ENCODE assay signal across 8 mouse cellular contexts in the genomic region with DNA sequence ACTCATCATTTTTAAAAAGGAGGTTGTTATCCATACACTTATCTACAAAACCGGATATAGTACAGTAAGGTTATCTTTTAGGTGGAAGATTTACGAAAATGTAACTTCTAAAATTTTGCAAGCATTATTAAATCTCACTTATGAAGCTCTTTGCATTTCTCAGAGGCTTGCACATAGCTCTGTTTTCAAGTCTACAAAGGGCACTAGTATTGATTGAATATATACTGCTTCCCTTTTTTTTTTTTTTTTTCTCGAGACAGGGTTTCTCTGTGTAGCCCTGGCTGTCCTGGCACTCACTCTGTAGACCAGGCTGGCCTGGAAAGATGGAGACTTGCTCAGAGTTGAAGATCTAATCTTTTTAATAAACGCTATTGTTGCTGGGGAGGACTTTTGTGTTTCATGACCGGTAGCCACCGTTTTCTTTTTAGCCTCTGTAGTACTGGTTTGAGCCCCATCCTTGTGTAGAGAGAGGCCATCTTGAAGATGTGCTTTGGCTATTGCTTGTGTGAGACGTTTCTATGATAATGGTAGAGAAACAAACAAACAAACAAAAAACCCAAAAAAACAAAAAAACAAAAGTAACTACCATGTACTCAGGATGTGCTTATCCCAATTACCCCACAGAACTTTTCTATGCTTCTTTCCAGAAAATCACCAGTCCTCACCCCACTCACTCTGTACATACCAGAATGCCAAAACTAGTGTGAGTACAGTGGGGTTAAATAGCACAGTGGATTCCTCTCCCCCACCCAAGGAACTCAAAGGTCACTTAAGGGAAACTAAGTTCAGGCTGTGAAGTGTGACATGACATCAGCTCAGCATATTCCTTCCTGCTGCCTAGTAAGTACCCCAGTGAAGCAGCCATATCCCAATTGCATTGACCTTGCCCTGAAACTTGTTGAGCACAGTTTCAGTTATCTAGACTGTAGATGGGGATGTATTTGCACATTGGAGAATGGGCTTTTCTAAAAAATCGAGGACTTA. TPM values are rescaled to one million over a fixed set of nuclear protein-coding genes. Genes with fewer than 3 reads are reported as not detected.
DNase-seq lines count a peak whose midpoint lies in the region; ATAC-seq and TF ChIP-seq lines count a peak whose summit lies in the region.

No protein-coding gene starts in this region.

- WGBS in kidney, embryonic 14.5 days = 54% methylated on average over 8 of the region's 8 CpGs
- 53% methylated on average over 8 of the region's 8 CpGs for WGBS in hindbrain, embryonic 13.5 days
- WGBS in midbrain, embryonic 13.5 days = 53% methylated on average over 8 of the region's 8 CpGs

- H3K4me3 ChIP-seq in kidney, embryonic 14.5 days (ENCODE audit: low read length) = peak overlapping the region; percentile 42
- peak overlapping the region; percentile 58; the same call in 1 of the 2 replicates for H3K4me3 ChIP-seq in bone marrow macrophage, adult 2 months (ENCODE audit: insufficient read depth, low read length)
- peak overlapping the region; percentile 46 for H3K4me3 ChIP-seq in hindbrain, embryonic 13.5 days
- peak overlapping the region; percentile 47 for H3K4me3 ChIP-seq in midbrain, embryonic 13.5 days (replicated peaks)

- H3K36me3 ChIP-seq in kidney, embryonic 14.5 days (ENCODE audit: control insufficient read depth, insufficient read depth, low read length) = no peaks in the 10 kb centered on the region
- no peaks in the 10 kb centered on the region for H3K36me3 ChIP-seq in hindbrain, embryonic 13.5 days
- no peaks in the 10 kb centered on the region for H3K36me3 ChIP-seq in midbrain, embryonic 13.5 days

- no peaks in the 10 kb centered on the region for H3K9me3 ChIP-seq in kidney, embryonic 14.5 days (ENCODE audit: control insufficient read depth, low read length)
- H3K9me3 ChIP-seq in hindbrain, embryonic 13.5 days = no peaks in the 10 kb centered on the region
- H3K9me3 ChIP-seq in midbrain, embryonic 13.5 days = no peaks in the 10 kb centered on the region

- no peak for TF ChIP-seq POLR2A in bone marrow macrophage, adult 2 months (IDR thresholded peaks at IDR 0.05; ENCODE audit: borderline replicate concordance, low read depth, low read length)

- H3K27me3 ChIP-seq in kidney, embryonic 14.5 days (ENCODE audit: control insufficient read depth, insufficient read depth, low read length) = no peaks in the 10 kb centered on the region
- no peaks in the 10 kb centered on the region for H3K27me3 ChIP-seq in hindbrain, embryonic 13.5 days
- no peaks in the 10 kb centered on the region for H3K27me3 ChIP-seq in midbrain, embryonic 13.5 days

- H3K9ac ChIP-seq in kidney, embryonic 14.5 days (ENCODE audit: low read depth, low read length) = peak overlapping the region; percentile 55; the same call in 1 of the 2 replicates
- H3K9ac ChIP-seq in hindbrain, embryonic 13.5 days = peak overlapping the region; percentile 69; the same call in 1 of the 2 replicates
- H3K9ac ChIP-seq in midbrain, embryonic 13.5 days (replicated peaks) = peak overlapping the region; percentile 59; the same call in 1 of the 2 replicates

- DNase-seq in kidney, adult 18-20 months = no peak
- no peak for DNase-seq in ovary, adult 18-20 months (ENCODE audit: low spot score)
- no peak for DNase-seq in B cell, adult 2 months

- peak overlapping the region; percentile 55 for H3K4me2 ChIP-seq in kidney, embryonic 14.5 days (replicated peaks; ENCODE audit: low read depth, low read length)
- H3K4me2 ChIP-seq in hindbrain, embryonic 13.5 days = peak overlapping the region; percentile 64
- peak overlapping the region; percentile 65 for H3K4me2 ChIP-seq in midbrain, embryonic 13.5 days (replicated peaks)

- peaks cover 13% of the 10 kb centered on the region; the same call in 1 of the 2 replicates for H3K4me1 ChIP-seq in kidney, embryonic 14.5 days (ENCODE audit: control insufficient read depth, insufficient read depth, low read length)
- peaks cover 14% of the 10 kb centered on the region for H3K4me1 ChIP-seq in bone marrow macrophage, adult 2 months (ENCODE audit: control insufficient read depth, insufficient read depth, low read length)
- peaks cover 32% of the 10 kb centered on the region for H3K4me1 ChIP-seq in hindbrain, embryonic 13.5 days (replicated peaks)
- peaks cover 36% of the 10 kb centered on the region for H3K4me1 ChIP-seq in midbrain, embryonic 13.5 days (replicated peaks)

- H3K27ac ChIP-seq in kidney, embryonic 14.5 days (ENCODE audit: low read depth, low read length) = peak overlapping the region; percentile 90
- H3K27ac ChIP-seq in bone marrow macrophage, adult 2 months (ENCODE audit: insufficient read depth, low read depth, low read length) = peak overlapping the region; percentile 63
- H3K27ac ChIP-seq in hindbrain, embryonic 13.5 days = peak overlapping the region; percentile 92
- peak overlapping the region; percentile 90 for H3K27ac ChIP-seq in midbrain, embryonic 13.5 days

- no peak for TF ChIP-seq CTCF in bone marrow macrophage, adult 2 months (IDR thresholded peaks at IDR 0.05; ENCODE audit: low read depth, low read length)

- ATAC-seq in kidney, embryonic 14.5 days (ENCODE audit: low FRiP score, low TSS enrichment) = no peak
- ATAC-seq in hindbrain, embryonic 13.5 days (ENCODE audit: low FRiP score) = no peak
- ATAC-seq in midbrain, embryonic 13.5 days = no peak; the same call in 1 of the 2 replicates
- ATAC-seq in monocyte, adult 5-6 weeks (replicated peaks; ENCODE audit: insufficient number of reproducible peaks, low FRiP score, low TSS enrichment, poor library complexity, severe bottlenecking) = no peak

RNA-seq across cellular contexts. Expression of gene Hist1h4f, which starts 0.8 kb away (rescaled TPM):
- 1.1 and 2.9 TPM in 2 replicates for polyA plus RNA-seq in kidney, embryonic 14.5 days (2014; fragmentation: Nextera tagmentation; extraction: Ambion mirVana)
- 4.7 TPM in 1 of 2 replicates, not detected in the other for polyA plus RNA-seq in bone marrow macrophage, adult 2 months (2012; ENCODE audit: insufficient read depth, insufficient read length, missing spikeins)
- polyA plus RNA-seq in hindbrain, embryonic 13.5 days (2015; fragmentation: Nextera tagmentation; extraction: Ambion mirVana) = 0.83 TPM in 1 of 2 replicates, not detected in the other
- not detected in 2 replicates for polyA plus RNA-seq in midbrain, embryonic 13.5 days (2015; fragmentation: Nextera tagmentation; extraction: Ambion mirVana)
- 42.2 to 123 TPM (median 49.9 TPM) in 3 replicates for total RNA-seq in monocyte, adult 5-6 weeks (2017)

RNA-seq across cellular contexts. Expression of gene Hist1h1d, which starts 0.8 kb away (rescaled TPM):
- polyA plus RNA-seq in kidney, embryonic 14.5 days (2014; fragmentation: Nextera tagmentation; extraction: Ambion mirVana) = 0.70 and 1.2 TPM in 2 replicates
- polyA plus RNA-seq in bone marrow macrophage, adult 2 months (2012; ENCODE audit: insufficient read depth, insufficient read length, missing spikeins) = 0.11 and 0.39 TPM in 2 replicates
- 0.10 and 0.16 TPM in 2 replicates for polyA plus RNA-seq in hindbrain, embryonic 13.5 days (2015; fragmentation: Nextera tagmentation; extraction: Ambion mirVana)
- 0.23 and 0.24 TPM in 2 replicates for polyA plus RNA-seq in midbrain, embryonic 13.5 days (2015; fragmentation: Nextera tagmentation; extraction: Ambion mirVana)
- total RNA-seq in monocyte, adult 5-6 weeks (2017) = 16.3 to 25.9 TPM (median 21.9 TPM) in 3 replicates

RNA-seq across cellular contexts. Expression of gene Hist1h3f, which starts 8.4 kb away (rescaled TPM):
- polyA plus RNA-seq in kidney, embryonic 14.5 days (2014; fragmentation: Nextera tagmentation; extraction: Ambion mirVana) = 1.2 and 2.0 TPM in 2 replicates
- polyA plus RNA-seq in bone marrow macrophage, adult 2 months (2012; ENCODE audit: insufficient read depth, insufficient read length, missing spikeins) = 0.80 TPM in 1 of 2 replicates, not detected in the other
- polyA plus RNA-seq in hindbrain, embryonic 13.5 days (2015; fragmentation: Nextera tagmentation; extraction: Ambion mirVana) = 0.38 TPM in 1 of 2 replicates, not detected in the other
- 0.75 and 0.84 TPM in 2 replicates for polyA plus RNA-seq in midbrain, embryonic 13.5 days (2015; fragmentation: Nextera tagmentation; extraction: Ambion mirVana)
- total RNA-seq in monocyte, adult 5-6 weeks (2017) = 0.53 to 21.8 TPM (median 16.4 TPM) in 3 replicates

RNA-seq across cellular contexts. Expression of gene Hist1h2bh, which starts 9.0 kb away (rescaled TPM):
- 1.4 and 2.9 TPM in 2 replicates for polyA plus RNA-seq in kidney, embryonic 14.5 days (2014; fragmentation: Nextera tagmentation; extraction: Ambion mirVana)
- 0.71 and 0.97 TPM in 2 replicates for polyA plus RNA-seq in bone marrow macrophage, adult 2 months (2012; ENCODE audit: insufficient read depth, insufficient read length, missing spikeins)
- polyA plus RNA-seq in hindbrain, embryonic 13.5 days (2015; fragmentation: Nextera tagmentation; extraction: Ambion mirVana) = 0.29 TPM in 1 of 2 replicates, not detected in the other
- 0.31 and 0.35 TPM in 2 replicates for polyA plus RNA-seq in midbrain, embryonic 13.5 days (2015; fragmentation: Nextera tagmentation; extraction: Ambion mirVana)
- total RNA-seq in monocyte, adult 5-6 weeks (2017) = 0.21 to 4.4 TPM (median 2.1 TPM) in 3 replicates

RNA-seq across cellular contexts. Expression of gene Hist1h3e, which starts 9.9 kb away (rescaled TPM):
- polyA plus RNA-seq in kidney, embryonic 14.5 days (2014; fragmentation: Nextera tagmentation; extraction: Ambion mirVana) = 11.4 and 15.4 TPM in 2 replicates
- polyA plus RNA-seq in bone marrow macrophage, adult 2 months (2012; ENCODE audit: insufficient read depth, insufficient read length, missing spikeins) = 1.5 and 3.6 TPM in 2 replicates
- 2.1 and 2.8 TPM in 2 replicates for polyA plus RNA-seq in hindbrain, embryonic 13.5 days (2015; fragmentation: Nextera tagmentation; extraction: Ambion mirVana)
- polyA plus RNA-seq in midbrain, embryonic 13.5 days (2015; fragmentation: Nextera tagmentation; extraction: Ambion mirVana) = 3.1 and 4.7 TPM in 2 replicates
- total RNA-seq in monocyte, adult 5-6 weeks (2017) = 12.4 to 48.1 TPM (median 39.4 TPM) in 3 replicates
